Mouse (Mus musculus) MEL (cell line): ENCODE data around the gene 1110051M20Rik. TPM values are rescaled to one million over a fixed set of nuclear protein-coding genes. Genes with fewer than 3 reads are reported as not detected.

Experiments used
- DNase-seq: peaks from one replicate; pipeline ENCODE4 v3.0.0; 2011; ENCODE audit warnings: low read depth, low spot score
- H3K27ac ChIP-seq: 2 replicates; pipeline ENCODE4 v1.5.1; 2012; ENCODE audit warnings: low read depth, mild to moderate bottlenecking, control low read depth, low read length, moderate library complexity; ENCODE audit not compliant: control insufficient read depth
- H3K27me3 ChIP-seq, 2 experiments: fragments of 150-350 bp in 1 of 2; sonication (generic) in 1 of 2; 2 replicates each; pipeline ENCODE4 v1.6.1; 2012; ENCODE audit warnings: low read length in 2 of 2, mild to moderate bottlenecking in 2 of 2, improper control_type of control experiment in 1 of 2, moderate library complexity in 1 of 2; ENCODE audit not compliant: insufficient read depth in 2 of 2, control insufficient read depth in 1 of 2
- H3K36me3 ChIP-seq, 2 experiments: 2 replicates each; pipeline ENCODE4 v1.6.1; 2012 to 2014; ENCODE audit warnings: low read length in 2 of 2, improper control_type of control experiment in 1 of 2, inconsistent platforms in 1 of 2, mild to moderate bottlenecking in 1 of 2; ENCODE audit not compliant: insufficient read depth in 2 of 2, control insufficient read depth in 1 of 2
- H3K4me1 ChIP-seq, 2 experiments: fragments of 150-350 bp in 1 of 2; sonication (generic) in 1 of 2; 2 replicates each; pipeline ENCODE4 v1.6.1; 2012; ENCODE audit warnings: low read length in 2 of 2, improper control_type of control experiment in 1 of 2, mild to moderate bottlenecking in 1 of 2; ENCODE audit not compliant: insufficient read depth in 2 of 2, control insufficient read depth in 1 of 2
- H3K4me3 ChIP-seq, 2 experiments: fragments of 150-350 bp in 1 of 2; sonication (generic) in 1 of 2; 2 replicates each; pipeline ENCODE4 v1.5.1; 2012; ENCODE audit warnings: low read depth in 2 of 2, low read length in 2 of 2, mild to moderate bottlenecking in 2 of 2, moderate library complexity in 2 of 2, control low read depth in 1 of 2, improper control_type of control experiment in 1 of 2; ENCODE audit not compliant: control insufficient read depth in 1 of 2, insufficient read depth in 1 of 2
- H3K79me2 ChIP-seq: 2 replicates; pipeline ENCODE4 v1.6.1; 2012; ENCODE audit warnings: mild to moderate bottlenecking, low read length, moderate library complexity; ENCODE audit not compliant: control insufficient read depth, poor library complexity, insufficient read depth
- H3K9ac ChIP-seq: 2 replicates; pipeline ENCODE4 v1.6.1; 2012; ENCODE audit warnings: low read depth, mild to moderate bottlenecking, control low read depth, low read length, moderate library complexity; ENCODE audit not compliant: control insufficient read depth, poor library complexity, severe bottlenecking
- H3K9me3 ChIP-seq: fragments of 150-350 bp; sonication (generic); replicated peaks from 2 replicates; pipeline ENCODE4 v1.6.1; 2012; ENCODE audit warnings: mild to moderate bottlenecking, low read length, improper control_type of control experiment, moderate library complexity; ENCODE audit not compliant: insufficient read depth
- BHLHE40 ChIP-seq: IDR thresholded peaks from 2 replicates; pipeline ENCODE4 v1.6.1; 2012; ENCODE audit warnings: low read depth, mild to moderate bottlenecking, inconsistent platforms, low read length, improper control_type of control experiment, borderline replicate concordance
- CHD2 ChIP-seq: IDR thresholded peaks from 2 replicates; pipeline ENCODE4 v1.6.1; 2011; ENCODE audit warnings: low read length, improper control_type of control experiment
- CTCF ChIP-seq, 3 experiments: IDR thresholded peaks in 2 of 3; conservative IDR thresholded peaks in 1 of 3; 2 replicates each; pipeline ENCODE4 v1.5.1; 2011 to 2012; ENCODE audit warnings: low read length in 3 of 3, low read depth in 2 of 3, mild to moderate bottlenecking in 2 of 3, improper control_type of control experiment in 1 of 3, inconsistent platforms in 1 of 3, mixed read lengths in 1 of 3, moderate library complexity in 1 of 3; ENCODE audit not compliant: control insufficient read depth in 1 of 3, insufficient read depth in 1 of 3, poor library complexity in 1 of 3, severe bottlenecking in 1 of 3
- ELF1 ChIP-seq: IDR thresholded peaks from 2 replicates; pipeline ENCODE4 v1.6.1; 2014; ENCODE audit warnings: low read depth, mild to moderate bottlenecking, inconsistent platforms, low read length, improper control_type of control experiment, moderate library complexity
- EP300 ChIP-seq, 2 experiments: IDR thresholded peaks; 2 replicates each; pipeline ENCODE4 v1.6.1; 2011; ENCODE audit warnings: improper control_type of control experiment in 2 of 2, low read length in 2 of 2, low read depth in 1 of 2, mild to moderate bottlenecking in 1 of 2
- ETS1 ChIP-seq: IDR thresholded peaks from 2 replicates; pipeline ENCODE4 v1.6.1; 2012; ENCODE audit warnings: low read depth, mild to moderate bottlenecking, inconsistent platforms, low read length, improper control_type of control experiment, moderate library complexity
- GABPA ChIP-seq: IDR thresholded peaks from 2 replicates; pipeline ENCODE4 v1.6.1; 2012; ENCODE audit warnings: low read depth, mild to moderate bottlenecking, inconsistent platforms, low read length, improper control_type of control experiment, moderate library complexity
- GATA1 ChIP-seq: IDR thresholded peaks from 2 replicates; pipeline ENCODE4 v1.6.1; 2011; ENCODE audit warnings: low read depth, low read length, improper control_type of control experiment
- HCFC1 ChIP-seq: IDR thresholded peaks from 2 replicates; pipeline ENCODE4 v1.6.1; 2012; ENCODE audit warnings: low read depth, mild to moderate bottlenecking, inconsistent platforms, low read length, improper control_type of control experiment, moderate library complexity
- JUND ChIP-seq: IDR thresholded peaks from 2 replicates; pipeline ENCODE4 v1.6.1; 2011; ENCODE audit warnings: low read depth, mild to moderate bottlenecking, improper control_type of control experiment, low read length
- KAT2A ChIP-seq: conservative IDR thresholded peaks from 2 replicates; pipeline ENCODE4 v1.6.1; 2012; ENCODE audit warnings: low read depth, low read length, improper control_type of control experiment, inconsistent platforms
- MAX ChIP-seq: IDR thresholded peaks from 2 replicates; pipeline ENCODE4 v1.6.1; 2011; ENCODE audit warnings: low read length, improper control_type of control experiment
- MAZ ChIP-seq: IDR thresholded peaks from 2 replicates; pipeline ENCODE4 v1.6.1; 2012; ENCODE audit warnings: low read depth, mild to moderate bottlenecking, inconsistent platforms, low read length, improper control_type of control experiment
- MXI1 ChIP-seq: IDR thresholded peaks from 2 replicates; pipeline ENCODE4 v1.6.1; 2011; ENCODE audit warnings: mild to moderate bottlenecking, low read depth, low read length, improper control_type of control experiment
- NELFE ChIP-seq: IDR thresholded peaks from 2 replicates; pipeline ENCODE4 v1.6.1; 2011; ENCODE audit warnings: low read depth, low read length, improper control_type of control experiment
- POLR2A ChIP-seq, 2 experiments: IDR thresholded peaks; 2 replicates each; pipeline ENCODE4 v1.6.1; 2011 to 2012; ENCODE audit warnings: low read length in 2 of 2, mild to moderate bottlenecking in 2 of 2, control low read depth in 1 of 2, improper control_type of control experiment in 1 of 2, low read depth in 1 of 2, moderate library complexity in 1 of 2; ENCODE audit not compliant: control insufficient read depth in 1 of 2, insufficient read depth in 1 of 2, poor library complexity in 1 of 2
- POLR2AphosphoS2 ChIP-seq: IDR thresholded peaks from 2 replicates; pipeline ENCODE4 v1.6.1; 2011; ENCODE audit warnings: low read length, improper control_type of control experiment
- RAD21 ChIP-seq: IDR thresholded peaks from 2 replicates; pipeline ENCODE4 v1.6.1; 2011; ENCODE audit warnings: mild to moderate bottlenecking, low read depth, low read length, improper control_type of control experiment
- RCOR1 ChIP-seq: IDR thresholded peaks from 2 replicates; pipeline ENCODE4 v1.6.1; 2012; ENCODE audit warnings: low read depth, mild to moderate bottlenecking, inconsistent platforms, low read length, improper control_type of control experiment
- SIN3A ChIP-seq: IDR thresholded peaks from 2 replicates; pipeline ENCODE4 v1.6.1; 2012; ENCODE audit warnings: low read length, improper control_type of control experiment, inconsistent platforms
- SMC3 ChIP-seq: IDR thresholded peaks from 2 replicates; pipeline ENCODE4 v1.6.1; 2011; ENCODE audit warnings: low read depth, low read length, improper control_type of control experiment
- TCF12 ChIP-seq: IDR thresholded peaks from 2 replicates; pipeline ENCODE4 v1.6.1; 2014; ENCODE audit warnings: low read depth, mild to moderate bottlenecking, inconsistent platforms, low read length, improper control_type of control experiment, moderate library complexity
- USF1 ChIP-seq: IDR thresholded peaks from 2 replicates; pipeline ENCODE4 v1.6.1; 2014; ENCODE audit warnings: low read depth, mild to moderate bottlenecking, inconsistent platforms, low read length, improper control_type of control experiment, moderate library complexity
- USF2 ChIP-seq, 2 experiments: IDR thresholded peaks; 2 replicates each; pipeline ENCODE4 v1.6.1; 2011 to 2012; ENCODE audit warnings: improper control_type of control experiment in 2 of 2, low read length in 2 of 2, borderline replicate concordance in 1 of 2, inconsistent platforms in 1 of 2, low read depth in 1 of 2, mild to moderate bottlenecking in 1 of 2; ENCODE audit not compliant: insufficient read depth in 1 of 2
- ZC3H11A ChIP-seq: IDR thresholded peaks from 2 replicates; pipeline ENCODE4 v1.6.1; 2012; ENCODE audit warnings: low read depth, mild to moderate bottlenecking, inconsistent platforms, low read length, improper control_type of control experiment
- ZKSCAN1 ChIP-seq: IDR thresholded peaks from 2 replicates; pipeline ENCODE4 v1.6.1; 2012; ENCODE audit warnings: low read depth, mild to moderate bottlenecking, inconsistent platforms, low read length, improper control_type of control experiment, moderate library complexity
- ZNF384 ChIP-seq: IDR thresholded peaks from 2 replicates; pipeline ENCODE4 v1.6.1; 2012; ENCODE audit warnings: low read depth, mild to moderate bottlenecking, inconsistent platforms, low read length, improper control_type of control experiment
- polyA plus RNA-seq, 2 experiments: library from polyadenylated mRNA; stranded (reverse) in 1 of 2; unstranded in 1 of 2; fragments of >175 nt in 1 of 2; fragments of >200 nt in 1 of 2; gene quantifications; 2 replicates each; pipeline versions ENCODE4 v1.2.1 to v1.2.4; 2012; ENCODE audit warnings: low replicate concordance in 2 of 2, low read depth in 1 of 2; ENCODE audit not compliant: insufficient read length in 2 of 2, insufficient read depth in 1 of 2, missing spikeins in 1 of 2
- total RNA-seq: library from RNA; depleted of rRNA; stranded (reverse); fragments of 300-350 nt; gene quantifications from 2 replicates; pipeline ENCODE4 v1.2.3, GENCODE M21; 2012

1110051M20Rik gene
- total and polyA plus RNA-seq, 3 experiments: 23.0 to 23.3 TPM; not detected in 1

DNA sequence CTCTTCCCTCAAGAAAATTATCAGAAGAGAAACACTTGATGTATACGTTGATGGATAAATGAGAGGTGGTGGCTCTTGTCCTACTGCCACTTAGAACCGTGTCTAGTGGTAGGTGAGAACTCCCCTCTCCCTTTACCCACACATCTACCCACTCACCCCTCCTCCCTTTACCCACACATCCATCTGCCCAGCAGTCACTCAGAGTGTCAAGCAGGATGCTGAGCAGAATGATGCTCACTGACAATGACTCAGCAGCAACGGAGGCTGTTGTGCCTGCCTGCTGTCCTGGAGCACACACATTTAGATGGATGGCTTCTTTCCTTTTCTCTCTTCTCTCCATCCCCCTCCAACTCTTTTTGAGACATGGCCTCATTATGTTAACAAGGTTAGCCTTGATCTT, 141.7 kb downstream of the 1110051M20Rik start:
- no peak overlapping the region for H3K9ac ChIP-seq
- H3K4me1 ChIP-seq: peaks cover 0 to 14% of the 10 kb centered on the region in 2 experiments; a peak in 3 of 4 replicates
- H3K9me3 ChIP-seq: no peaks in the 10 kb centered on the region
- no peak overlapping the region for H3K27ac ChIP-seq
- no peaks in the 10 kb centered on the region for H3K79me2 ChIP-seq
- H3K36me3 ChIP-seq: peaks cover 0 to 13% of the 10 kb centered on the region in 2 experiments; a peak in 2 of 4 replicates
- no peak overlapping the region for H3K4me3 ChIP-seq
- DNase-seq: no peak
- no peaks in the 10 kb centered on the region for H3K27me3 ChIP-seq
- TF ChIP-seq ZNF384: no peak
- TF ChIP-seq ELF1: no peak
- TF ChIP-seq HCFC1: no peak
- TF ChIP-seq POLR2A (IDR thresholded peaks at IDR 0.05; ENCODE audit: control insufficient read depth in 1 of 2, insufficient read depth in 1 of 2, low read depth in 1 of 2, low read length in 2 of 2, poor library complexity in 1 of 2): no peak
- no peak for TF ChIP-seq RCOR1
- no peak for TF ChIP-seq MXI1
- TF ChIP-seq NELFE: no peak
- TF ChIP-seq SIN3A: no peak
- no peak for TF ChIP-seq GATA1
- no peak for TF ChIP-seq USF2 (IDR thresholded peaks at IDR 0.05; ENCODE audit: borderline replicate concordance in 1 of 2, insufficient read depth in 1 of 2, low read depth in 1 of 2, low read length in 2 of 2)
- TF ChIP-seq ZC3H11A: no peak
- TF ChIP-seq GABPA: no peak
- TF ChIP-seq RAD21: no peak
- TF ChIP-seq BHLHE40: no peak
- TF ChIP-seq CHD2: no peak
- no peak for TF ChIP-seq MAZ
- no peak for TF ChIP-seq TCF12
- no peak for TF ChIP-seq MAX
- TF ChIP-seq ZKSCAN1: no peak
- no peak for TF ChIP-seq ETS1

- Histone ChIP-seq H3K36me3 (peaks cover 0 to 9% of the 10 kb centered on the region in 2 experiments; a peak in 2 of 4 replicates), H3K79me2 (no peaks in the 10 kb centered on the region), H3K27ac (no peak overlapping the region), H3K27me3 (no peaks in the 10 kb centered on the region), H3K4me1 (peaks cover 0 to 11% of the 10 kb centered on the region in 2 experiments; a peak in 3 of 4 replicates)
- peak; percentile 43 for DNase-seq
- TF ChIP-seq USF1 (no peak), JUND (no peak), KAT2A (no peak), ETS1 (no peak), RAD21 (peak; percentile 16; the same call in 1 of the 2 replicates), SMC3 (peak; percentile 34; the same call in 1 of the 2 replicates), POLR2AphosphoS2 (no peak), CTCF (IDR thresholded peaks at IDR 0.05 in 2 of 3, conservative IDR thresholded peaks at IDR 0.05 in 1 of 3; ENCODE audit: control insufficient read depth in 1 of 3, insufficient read depth in 1 of 3, low read depth in 2 of 3, low read length in 3 of 3, poor library complexity in 1 of 3, severe bottlenecking in 1 of 3) (peak in 1 of 3 experiments; percentile 32; a peak in 2 of 6 replicates), EP300 (IDR thresholded peaks at IDR 0.05; ENCODE audit: low read depth in 1 of 2, low read length in 2 of 2) (no peak)
- TF ChIP-seq, all 39 proteins: peak for 3
- Histone ChIP-seq H3K9ac (no peak overlapping the region), H3K4me3 (no peak overlapping the region), H3K9me3 (no peaks in the 10 kb centered on the region)
Measured at GRCm38 (mm10) chr2:91301836-91302235, 142.7 kb downstream of the 1110051M20Rik start.
